Mouse (Mus musculus): ENCODE data around the gene Zan. TPM values are rescaled to one million over a fixed set of nuclear protein-coding genes. Genes with fewer than 3 reads are reported as not detected.

Gene Zan
- not detected in 2 replicates for total RNA-seq (2021)
- long read RNA-seq, experiment 1: 0 reads
- long read RNA-seq, experiment 2: 0 reads

- no peak for DNase-seq
These were observed at the start of gene Zan for GRCm38 (mm10) chr5:137476964-137477363. TSS of gene Zan (minus strand) at chr5:137477064.

DNA sequence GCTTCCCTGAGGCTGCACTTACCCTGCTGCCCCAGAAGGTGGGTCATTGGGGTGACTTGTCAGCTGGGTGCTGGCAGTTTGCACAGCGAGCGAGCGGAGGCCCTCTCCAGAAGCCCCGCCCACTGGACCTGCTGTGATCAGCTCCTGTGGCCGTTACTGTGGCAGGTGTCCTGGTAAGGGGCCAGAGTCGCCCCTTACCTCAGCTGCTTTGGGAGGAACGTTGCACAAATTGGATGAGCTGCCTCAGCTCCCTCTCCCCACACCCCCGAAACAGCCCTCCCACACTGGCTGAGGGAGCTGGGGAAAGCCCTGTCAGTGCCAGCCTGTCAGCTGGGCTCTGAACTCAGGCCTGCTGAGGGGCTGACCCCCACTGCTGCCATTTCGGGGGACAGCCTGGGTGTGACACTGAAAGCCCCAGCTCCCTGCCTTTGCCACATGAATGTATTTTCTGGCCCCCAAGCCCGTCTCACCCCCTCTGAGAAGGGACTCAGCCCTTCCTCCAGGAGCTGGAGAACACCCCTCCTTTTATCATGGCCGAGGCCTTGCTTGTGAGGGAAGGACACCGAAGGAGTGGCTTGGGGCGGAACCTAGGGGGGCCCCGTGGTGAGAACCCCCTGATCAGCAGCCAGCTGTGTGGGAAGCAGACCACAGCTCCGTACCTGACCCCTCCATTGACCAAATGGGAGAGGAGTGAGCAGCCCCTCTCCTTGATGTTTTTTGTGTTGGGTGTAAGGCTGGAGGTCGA lies 49.5 kb upstream of the Zan start:
- DNase-seq: peak; percentile 79

- no peak for DNase-seq
These were observed 48.6 kb upstream of the Zan start for GRCm38 (mm10) chr5:137525511-137525910.

GRCm38 (mm10) chr5:137524671-137525070 lies 47.8 kb upstream of the Zan start:
- DNase-seq: no peak

DNA sequence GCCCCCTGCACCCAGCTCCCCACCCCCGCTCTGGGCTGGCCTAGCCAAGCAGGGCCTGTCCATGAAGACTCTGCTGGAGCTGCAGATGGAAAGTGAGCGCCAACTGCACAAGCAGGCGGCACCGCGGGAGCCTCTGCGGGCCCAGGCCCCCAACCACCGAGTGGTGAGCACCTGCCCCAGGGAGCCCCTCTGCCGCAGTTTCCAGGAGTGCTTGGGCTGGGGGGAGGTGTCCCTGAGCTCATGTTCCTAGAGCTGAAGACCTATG lies 47.3 kb upstream of the Zan start:
- no peak for DNase-seq

GRCm38 (mm10) chr5:137523396-137524250 lies 46.8 kb upstream of the Zan start:
- no peak for DNase-seq

- no peak for DNase-seq
These were observed 45.8 kb upstream of the Zan start for GRCm38 (mm10) chr5:137522711-137523110.

- DNase-seq: no peak
These were observed 45.0 kb upstream of the Zan start for GRCm38 (mm10) chr5:137521861-137522260.

DNA sequence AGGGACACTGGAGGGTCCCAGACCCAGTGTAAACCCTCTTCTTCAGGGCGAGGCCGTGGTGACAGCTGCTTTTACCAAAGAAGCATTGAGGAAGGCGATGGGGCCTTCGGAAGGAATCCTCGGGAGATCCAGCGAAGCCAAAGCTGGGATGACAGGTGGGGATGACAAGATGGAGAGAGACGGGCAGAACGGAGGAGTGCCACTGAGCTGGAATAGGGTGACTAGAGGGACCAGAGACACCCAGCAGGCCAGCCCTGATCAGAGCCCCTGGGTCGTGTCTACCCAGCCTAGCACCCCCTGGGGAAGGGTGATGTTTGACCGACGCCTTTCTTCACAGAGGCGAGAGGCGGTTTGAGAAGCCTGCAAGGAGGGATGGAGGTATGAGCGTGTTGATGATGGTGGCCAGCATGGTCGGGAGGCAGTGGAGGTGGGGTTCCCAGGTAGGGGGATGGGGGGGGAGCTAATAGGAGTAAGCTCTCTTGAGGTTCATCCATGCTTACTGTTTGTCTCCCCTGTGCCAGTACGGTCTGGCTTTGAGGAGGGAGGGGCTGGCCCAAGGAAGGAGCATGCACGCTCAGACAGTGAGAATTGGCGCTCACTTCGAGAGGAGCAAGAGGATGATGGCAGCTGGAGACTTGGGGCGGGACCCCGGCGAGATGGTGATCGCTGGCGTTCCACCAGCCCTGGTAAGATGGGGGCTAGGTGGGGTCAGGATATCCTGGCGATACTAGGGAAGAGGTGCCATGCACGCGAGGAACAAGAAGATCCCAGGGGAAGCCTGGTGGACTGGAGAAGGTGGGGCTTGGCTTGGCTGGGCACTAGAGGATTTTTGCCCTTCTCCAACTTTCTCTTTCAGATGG lies 43.1 kb upstream of the Zan start:
- DNase-seq: no peak

DNA sequence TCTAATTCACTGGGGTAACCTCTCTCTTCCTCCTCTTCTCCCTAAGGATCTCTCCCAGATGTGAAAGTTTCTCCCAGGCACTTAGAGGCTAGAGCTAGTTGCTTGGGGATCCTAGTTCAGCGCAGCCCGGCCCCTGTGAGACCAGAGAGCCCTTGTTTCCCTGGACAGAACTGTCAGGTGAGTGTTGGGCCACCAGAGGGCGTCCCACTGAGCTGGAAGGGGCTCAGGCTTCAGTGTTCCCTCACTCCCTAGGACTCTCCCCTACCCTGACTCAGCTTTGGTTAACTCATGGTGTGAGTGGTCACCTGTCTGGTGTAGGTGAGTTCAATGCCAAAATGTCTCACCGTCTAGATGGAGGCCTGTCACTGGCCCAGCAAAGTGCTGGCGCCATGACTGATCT lies 41.6 kb upstream of the Zan start, which contains the start of gene Gigyf1:
Gigyf1 (plus strand) TSS at position 113 of the 400 bp plus-strand sequence.
- DNase-seq: peak; percentile 77

DNA sequence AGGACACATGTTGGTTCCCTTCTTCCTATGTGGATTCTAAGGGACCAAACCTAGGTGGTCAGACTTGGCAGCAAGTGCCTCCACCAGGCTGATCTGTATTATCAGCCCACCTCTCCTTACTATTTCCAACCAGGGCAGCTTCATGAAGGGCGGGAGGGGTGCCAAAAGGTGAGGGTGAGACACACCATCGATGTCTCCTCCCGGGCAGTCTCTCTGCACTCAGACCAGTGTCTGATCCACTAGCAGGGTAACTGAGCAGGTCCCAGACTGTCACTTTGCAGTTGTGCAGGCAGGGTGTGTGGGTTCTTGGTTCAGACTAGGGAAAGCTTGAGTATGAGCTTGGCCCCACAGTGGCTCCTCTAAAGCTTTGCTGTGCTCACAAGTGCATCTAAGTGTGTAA lies 37.9 kb upstream of the Zan start:
- DNase-seq: no peak

DNA sequence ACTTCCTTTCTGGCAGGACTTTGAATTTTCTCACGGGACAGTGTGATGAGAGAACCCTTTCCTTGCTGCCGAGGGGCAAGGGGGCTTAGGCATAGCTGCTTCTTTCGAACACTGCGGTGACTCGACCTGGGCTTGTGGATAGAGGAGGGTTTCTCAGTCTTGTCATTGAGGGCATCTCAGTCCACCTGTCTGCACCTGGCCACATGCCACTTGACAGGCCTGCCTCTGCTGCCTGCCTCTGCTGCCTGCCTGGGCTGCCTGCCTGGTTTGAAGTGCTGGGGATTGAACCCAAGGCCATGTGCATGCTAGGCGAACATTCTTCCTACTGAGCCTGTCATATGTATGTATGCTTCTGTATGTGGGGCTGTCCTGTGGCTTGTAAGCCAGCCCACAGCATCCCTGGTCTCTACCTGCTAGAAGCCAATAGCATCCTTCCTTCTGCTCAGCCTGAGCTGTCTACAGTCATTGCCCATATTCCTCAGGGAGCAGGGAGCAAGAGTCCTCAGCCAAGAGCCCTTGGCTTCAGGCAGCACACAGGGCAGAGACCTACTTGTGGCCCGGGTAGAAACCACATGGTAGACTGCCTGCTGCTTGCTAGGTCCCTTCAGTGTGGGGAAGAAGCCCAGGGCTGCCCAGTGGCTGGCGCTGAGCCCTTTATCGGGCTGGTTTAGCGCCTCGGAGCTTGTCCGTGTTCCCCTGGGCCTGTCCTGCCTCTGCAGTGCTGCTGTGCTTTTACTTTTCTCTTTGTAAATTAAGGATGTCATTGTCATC lies 37.3 kb upstream of the Zan start:
- DNase-seq: peak; percentile 47

- peak; percentile 59 for DNase-seq
These were observed 36.3 kb upstream of the Zan start for GRCm38 (mm10) chr5:137512847-137513794.

DNA sequence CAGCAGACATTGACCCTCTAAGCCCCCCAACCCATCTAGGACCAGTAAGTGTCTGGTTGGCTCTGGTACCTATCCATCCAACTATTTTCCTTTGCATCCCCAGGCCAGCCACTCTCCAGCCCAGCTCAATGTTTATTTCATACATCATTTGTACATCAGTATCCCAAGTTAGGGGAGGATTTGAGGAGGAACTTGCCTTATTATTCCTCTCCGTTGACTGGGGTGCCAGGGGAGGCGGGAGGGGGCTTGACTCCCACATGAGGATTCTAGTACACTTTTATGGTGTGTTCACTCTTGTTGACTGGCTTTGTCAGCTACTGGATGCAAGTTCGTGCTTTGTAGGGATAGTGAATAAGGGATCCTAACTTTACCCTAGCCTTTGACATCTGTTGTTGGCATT lies 34.8 kb upstream of the Zan start:
- no peak for DNase-seq

DNA sequence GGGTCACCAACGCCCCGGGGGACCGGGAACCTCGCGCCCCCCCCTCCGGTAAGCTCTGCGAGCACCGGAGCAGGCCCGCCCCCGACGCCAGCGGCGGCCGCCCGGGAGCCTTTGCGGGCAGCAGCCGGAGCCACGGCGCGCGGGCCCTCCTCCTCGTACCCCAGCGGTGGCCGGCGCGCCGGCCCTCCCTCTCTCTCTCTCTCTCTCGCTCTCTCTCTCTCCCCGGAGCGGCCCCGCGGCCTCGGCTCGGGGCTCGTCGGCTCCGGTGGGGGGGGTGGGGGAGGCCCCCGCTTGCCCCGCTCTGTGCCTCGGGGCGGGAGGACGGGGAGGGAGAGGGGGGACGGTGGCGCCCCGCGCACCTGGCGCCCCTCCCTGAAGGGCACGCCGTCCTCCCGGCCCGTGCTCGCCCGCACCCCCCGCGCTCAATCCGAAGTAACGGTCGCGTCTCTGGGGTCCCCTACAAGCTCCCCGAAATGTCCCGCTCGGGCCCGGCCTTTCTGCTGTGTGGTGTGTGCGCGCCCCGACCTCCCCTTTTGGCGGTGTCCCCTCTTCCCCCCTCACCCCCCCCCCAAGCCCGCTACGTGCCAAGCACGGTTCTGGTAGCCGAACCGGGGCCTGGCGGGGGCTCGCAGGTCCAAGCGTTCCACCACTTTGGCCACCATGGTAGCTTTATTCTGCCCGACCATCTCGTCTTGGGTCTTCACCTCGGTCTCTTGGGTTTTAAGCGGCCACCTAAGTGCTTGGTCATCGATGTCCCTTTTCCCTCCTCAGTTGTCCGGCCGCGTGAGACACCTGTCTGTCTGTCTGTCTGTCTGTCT lies 33.9 kb upstream of the Zan start:
- DNase-seq: peak; percentile 44

GRCm38 (mm10) chr5:137510014-137510501 lies 33.2 kb upstream of the Zan start:
- DNase-seq: peak; percentile 87

GRCm38 (mm10) chr5:137504041-137504440 lies 27.2 kb upstream of the Zan start:
- DNase-seq: peak; percentile 60

DNA sequence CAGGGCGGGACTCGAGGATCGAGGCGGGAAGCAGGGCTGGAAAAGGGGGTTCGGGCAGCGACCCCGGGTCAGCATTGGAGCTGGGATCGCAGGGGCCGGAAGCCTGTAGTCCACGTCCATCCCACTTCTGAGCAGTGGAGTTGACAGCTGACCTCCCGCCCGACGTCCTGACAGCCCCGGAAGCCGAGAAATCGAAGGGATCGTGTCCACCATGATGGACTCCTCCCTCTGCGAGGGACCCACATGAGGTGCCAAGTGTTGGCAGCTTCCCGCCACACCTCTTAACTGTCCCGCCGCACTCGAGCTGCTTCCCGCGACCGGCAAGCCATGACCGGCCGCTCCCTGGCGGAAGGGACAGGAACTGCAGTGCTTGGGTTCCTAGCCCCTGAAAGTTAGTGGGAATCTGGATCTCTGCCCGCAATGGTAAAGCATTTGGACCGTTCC lies 25.8 kb upstream of the Zan start:
- peak; percentile 91 for DNase-seq

Data from adrenal gland, postnatal 14 days (tissue).